Mouse (Mus musculus) small intestine, adult 2 months (tissue): Measurements from ENCODE around the gene Vcan.

Source experiments
- CTCF ChIP-seq: fragments of 200-500 bp; IDR thresholded peaks from 2 replicates; pipeline ENCODE4 v1.5.1; 2012; ENCODE audit warnings: low read depth, mild to moderate bottlenecking, control low read depth, inconsistent platforms, low read length, moderate library complexity, mixed read lengths; ENCODE audit not compliant: insufficient replicate concordance, insufficient read length; ENCODE audit errors: extremely low read depth
- POLR2A ChIP-seq: fragments of 200-500 bp; IDR thresholded peaks from 2 replicates; pipeline ENCODE4 v1.6.1; 2012; ENCODE audit warnings: low read depth, mild to moderate bottlenecking, control low read depth, inconsistent platforms, low read length, moderate library complexity

- no peak for TF ChIP-seq POLR2A
- no peak for TF ChIP-seq CTCF
These were observed 1.2 kb downstream of the Vcan start for GRCm38 (mm10) chr13:89741116-89741551.
